Mouse (Mus musculus) CH12.LX (cell line): ENCODE measurements around the gene Spdye4b.

ENCODE experiments used
- CTCF ChIP-seq, 2 experiments: IDR thresholded peaks in 1 of 2; conservative IDR thresholded peaks in 1 of 2; 2 replicates each; pipeline ENCODE4 v1.5.1; 2011 to 2012; ENCODE audit warnings: low read depth in 2 of 2, low read length in 2 of 2, improper control_type of control experiment in 1 of 2, inconsistent platforms in 1 of 2, mild to moderate bottlenecking in 1 of 2, moderate library complexity in 1 of 2
- EP300 ChIP-seq: IDR thresholded peaks from 2 replicates; pipeline ENCODE4 v1.6.1; 2011; ENCODE audit warnings: low read length, improper control_type of control experiment
- ETS1 ChIP-seq: conservative IDR thresholded peaks from 2 replicates; pipeline ENCODE4 v1.6.1; 2012; ENCODE audit warnings: low read depth, mild to moderate bottlenecking, inconsistent platforms, low read length, improper control_type of control experiment, moderate library complexity
- HCFC1 ChIP-seq: IDR thresholded peaks from 2 replicates; pipeline ENCODE4 v1.6.1; 2012; ENCODE audit warnings: low read depth, mild to moderate bottlenecking, inconsistent platforms, low read length, improper control_type of control experiment
- JUND ChIP-seq: conservative IDR thresholded peaks from 2 replicates; pipeline ENCODE4 v1.6.1; 2011; ENCODE audit warnings: low read depth, low read length, improper control_type of control experiment
- MAX ChIP-seq: IDR thresholded peaks from 2 replicates; pipeline ENCODE4 v1.6.1; 2011; ENCODE audit warnings: low read length, improper control_type of control experiment
- NELFE ChIP-seq: IDR thresholded peaks from 2 replicates; pipeline ENCODE4 v1.6.1; 2011; ENCODE audit warnings: low read depth, low read length, improper control_type of control experiment
- POLR2A ChIP-seq: IDR thresholded peaks from 2 replicates; pipeline ENCODE4 v1.6.1; 2011; ENCODE audit warnings: low read depth, mild to moderate bottlenecking, improper control_type of control experiment, low read length
- POLR2AphosphoS2 ChIP-seq: IDR thresholded peaks from 2 replicates; pipeline ENCODE4 v1.6.1; 2011; ENCODE audit warnings: low read depth, low read length, improper control_type of control experiment
- SIN3A ChIP-seq: IDR thresholded peaks from 2 replicates; pipeline ENCODE4 v1.6.1; 2012; ENCODE audit warnings: low read length, improper control_type of control experiment, inconsistent platforms
- USF1 ChIP-seq: IDR thresholded peaks from 2 replicates; pipeline ENCODE4 v1.6.1; 2014; ENCODE audit warnings: low read depth, mild to moderate bottlenecking, inconsistent platforms, low read length, improper control_type of control experiment

- no peak for TF ChIP-seq USF1
- TF ChIP-seq CTCF (conservative IDR thresholded peaks at IDR 0.05 in 1 of 2, IDR thresholded peaks at IDR 0.05 in 1 of 2; ENCODE audit: low read depth in 2 of 2, low read length in 2 of 2), result no peak
- no peak for TF ChIP-seq MAX
- TF ChIP-seq POLR2A, result no peak
- TF ChIP-seq SIN3A, result no peak
- TF ChIP-seq HCFC1, result no peak
- no peak for TF ChIP-seq EP300
- TF ChIP-seq ETS1, result no peak
- TF ChIP-seq POLR2AphosphoS2, result no peak
- no peak for TF ChIP-seq JUND
- TF ChIP-seq NELFE, result no peak
Measured at GRCm38 (mm10) chr5:143213832-143214231, 33.0 kb downstream of the Spdye4b start.
